Mouse (Mus musculus) C2C12 (cell line): ENCODE measurements at regions not wholly inside any gene's neighbourhood (a gene's known extent, or its start where the extent isn't known, plus 50 kb on each side); places are given as distances from the start of the nearest gene placed in this dataset.

ENCODE experiments used
- CEBPB ChIP-seq: IDR thresholded peaks from one replicate; pipeline ENCODE4 v1.6.1; 2011; ENCODE audit warnings: low read depth, mild to moderate bottlenecking, control low read depth, moderate library complexity
- CTCF ChIP-seq: IDR thresholded peaks from one replicate; pipeline ENCODE4 v1.5.1; 2011; ENCODE audit not compliant: control insufficient read depth, insufficient read depth, insufficient read length
- MAX ChIP-seq: IDR thresholded peaks from one replicate; pipeline ENCODE4 v1.6.1; 2011; ENCODE audit warnings: mild to moderate bottlenecking, control low read depth
- MYOD1 ChIP-seq: IDR thresholded peaks from one replicate; pipeline ENCODE4 v1.6.1; 2011; ENCODE audit warnings: low read depth; ENCODE audit not compliant: control insufficient read depth, insufficient read length
- MYOG ChIP-seq: IDR thresholded peaks from one replicate; pipeline ENCODE4 v1.6.1; 2011; ENCODE audit not compliant: control insufficient read depth, insufficient read length; ENCODE audit errors: extremely low read depth
- USF1 ChIP-seq: IDR thresholded peaks from one replicate; pipeline ENCODE4 v1.6.1; 2011; ENCODE audit warnings: low read depth, mild to moderate bottlenecking, control low read depth, moderate library complexity

GRCm38 (mm10) chr4:105323446-105323845 is 166.3 kb downstream of the Plpp3 start:
- no peak for TF ChIP-seq CTCF
- TF ChIP-seq USF1: no peak
- TF ChIP-seq MAX: no peak
- TF ChIP-seq MYOG: no peak
- TF ChIP-seq MYOD1: no peak
- no peak for TF ChIP-seq CEBPB
